24 mouse cellular contexts compared by ENCODE assay signal in the genomic region with DNA sequence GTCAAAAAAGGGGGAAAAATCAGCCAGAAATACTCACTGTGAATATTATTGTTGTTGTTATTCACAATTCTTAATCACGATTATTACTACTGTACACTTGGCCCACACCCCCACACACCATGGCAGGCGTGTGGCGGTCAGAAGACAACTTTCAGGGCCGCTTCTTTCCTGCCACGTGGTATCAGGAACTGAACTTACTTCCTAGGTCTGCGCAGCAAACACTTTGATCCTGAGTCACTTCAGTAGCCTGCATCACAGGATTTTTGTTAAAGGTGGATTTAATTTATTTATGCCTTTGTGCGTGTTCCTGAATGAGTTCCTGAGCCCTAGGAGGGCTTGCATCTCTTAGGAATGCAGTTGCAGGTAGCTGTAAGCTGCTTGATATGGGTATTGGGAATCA. TPM values are rescaled to one million over a fixed set of nuclear protein-coding genes. Genes with fewer than 3 reads are reported as not detected.
"Had no signal": no experiment of that assay in that cellular context is flagged by ENCODE, and none has a peak within 500 bp of the region (broad histone marks: within the 10 kb centered on the region; RNA-seq: fewer than 3 reads in every experiment).

No protein-coding gene starts in this region.

- H3K9ac ChIP-seq: heart, embryonic 13.5 days; heart, embryonic 15.5 days; hindbrain, embryonic 13.5 days; hindbrain, embryonic 15.5 days; limb, embryonic 12.5 days; liver, embryonic 13.5 days; liver, embryonic 15.5 days; liver, postnatal 0 days had no signal

- H3K27me3 ChIP-seq: heart, embryonic 13.5 days; heart, embryonic 15.5 days; hindbrain, embryonic 13.5 days; hindbrain, embryonic 15.5 days; liver, embryonic 13.5 days; liver, embryonic 15.5 days had no signal

- DNase-seq: gastrocnemius, postnatal 36 days; heart, adult 18-20 months; heart, postnatal 36 days; kidney, adult 11 months; kidney, adult 9 months; kidney, postnatal 10 days; kidney, postnatal 36 days; liver; liver, embryonic 13.5 days; liver, postnatal 0 days had no signal

- ATAC-seq: hindbrain, postnatal 0 days; intestine, embryonic 16.5 days; liver, postnatal 0 days had no signal

- H3K4me2 ChIP-seq: heart, embryonic 11.5 days; heart, embryonic 13.5 days; heart, embryonic 15.5 days; hindbrain, embryonic 13.5 days; hindbrain, embryonic 15.5 days; limb, embryonic 12.5 days; liver, embryonic 11.5 days; liver, embryonic 13.5 days; liver, embryonic 15.5 days had no signal

- H3K4me3 ChIP-seq: heart, embryonic 13.5 days; heart, embryonic 15.5 days; hindbrain, embryonic 13.5 days; hindbrain, embryonic 15.5 days; left cerebral cortex, adult 2 months; limb, embryonic 10.5 days; limb, embryonic 12.5 days; liver, embryonic 13.5 days; liver, embryonic 15.5 days had no signal

- H3K9me3 ChIP-seq: heart, embryonic 13.5 days; heart, embryonic 15.5 days; hindbrain, embryonic 13.5 days; hindbrain, embryonic 15.5 days; limb, embryonic 10.5 days; limb, embryonic 12.5 days; liver, embryonic 13.5 days; liver, embryonic 15.5 days had no signal

- H3K36me3 ChIP-seq: heart, embryonic 13.5 days; heart, embryonic 15.5 days; hindbrain, embryonic 13.5 days; hindbrain, embryonic 15.5 days; limb, embryonic 10.5 days; limb, embryonic 12.5 days; liver, embryonic 13.5 days; liver, embryonic 15.5 days had no signal

- H3K27ac ChIP-seq: hindbrain, embryonic 13.5 days; hindbrain, embryonic 15.5 days; hindbrain, postnatal 0 days; left cerebral cortex, adult 2 months; limb, embryonic 10.5 days; limb, embryonic 12.5 days; liver, embryonic 13.5 days; liver, embryonic 15.5 days had no signal

RNA-seq across cellular contexts. Expression of a gene that starts 49.4 kb away (rescaled TPM):
- total RNA-seq: gastrocnemius, adult 18-20 months; gastrocnemius, adult 8-10 months; gastrocnemius, postnatal 36 days; heart, adult 18-20 months had no signal
